Mouse (Mus musculus) CH12.LX (cell line): ENCODE results near the gene Grid1.

Experiments used
- CHD2 ChIP-seq: IDR thresholded peaks from 2 replicates; pipeline ENCODE4 v1.6.1; 2011; ENCODE audit warnings: low read length, improper control_type of control experiment
- CTCF ChIP-seq, 2 experiments: IDR thresholded peaks in 1 of 2; conservative IDR thresholded peaks in 1 of 2; 2 replicates each; pipeline ENCODE4 v1.5.1; 2011 to 2012; ENCODE audit warnings: low read depth in 2 of 2, low read length in 2 of 2, improper control_type of control experiment in 1 of 2, inconsistent platforms in 1 of 2, mild to moderate bottlenecking in 1 of 2, moderate library complexity in 1 of 2
- EP300 ChIP-seq: IDR thresholded peaks from 2 replicates; pipeline ENCODE4 v1.6.1; 2011; ENCODE audit warnings: low read length, improper control_type of control experiment
- ETS1 ChIP-seq: conservative IDR thresholded peaks from 2 replicates; pipeline ENCODE4 v1.6.1; 2012; ENCODE audit warnings: low read depth, mild to moderate bottlenecking, inconsistent platforms, low read length, improper control_type of control experiment, moderate library complexity
- JUN ChIP-seq: IDR thresholded peaks from 2 replicates; pipeline ENCODE4 v1.6.1; 2011; ENCODE audit warnings: low read depth, mild to moderate bottlenecking, low read length, improper control_type of control experiment, moderate library complexity; ENCODE audit not compliant: insufficient read depth
- MAX ChIP-seq: IDR thresholded peaks from 2 replicates; pipeline ENCODE4 v1.6.1; 2011; ENCODE audit warnings: low read length, improper control_type of control experiment
- MEF2A ChIP-seq: IDR thresholded peaks from 2 replicates; pipeline ENCODE4 v1.6.1; 2014; ENCODE audit warnings: low read depth, mild to moderate bottlenecking, inconsistent platforms, low read length, improper control_type of control experiment, borderline replicate concordance
- NELFE ChIP-seq: IDR thresholded peaks from 2 replicates; pipeline ENCODE4 v1.6.1; 2011; ENCODE audit warnings: low read depth, low read length, improper control_type of control experiment
- NRF1 ChIP-seq: IDR thresholded peaks from 2 replicates; pipeline ENCODE4 v1.6.1; 2014; ENCODE audit warnings: low read depth, mild to moderate bottlenecking, inconsistent platforms, low read length, improper control_type of control experiment, moderate library complexity
- POLR2A ChIP-seq: IDR thresholded peaks from 2 replicates; pipeline ENCODE4 v1.6.1; 2011; ENCODE audit warnings: low read depth, mild to moderate bottlenecking, improper control_type of control experiment, low read length
- RAD21 ChIP-seq: IDR thresholded peaks from 2 replicates; pipeline ENCODE4 v1.6.1; 2011; ENCODE audit warnings: low read depth, mild to moderate bottlenecking, low read length, improper control_type of control experiment, moderate library complexity
- TCF12 ChIP-seq: IDR thresholded peaks from 2 replicates; pipeline ENCODE4 v1.6.1; 2014; ENCODE audit warnings: low read depth, mild to moderate bottlenecking, inconsistent platforms, low read length, improper control_type of control experiment
- USF1 ChIP-seq: IDR thresholded peaks from 2 replicates; pipeline ENCODE4 v1.6.1; 2014; ENCODE audit warnings: low read depth, mild to moderate bottlenecking, inconsistent platforms, low read length, improper control_type of control experiment

DNA sequence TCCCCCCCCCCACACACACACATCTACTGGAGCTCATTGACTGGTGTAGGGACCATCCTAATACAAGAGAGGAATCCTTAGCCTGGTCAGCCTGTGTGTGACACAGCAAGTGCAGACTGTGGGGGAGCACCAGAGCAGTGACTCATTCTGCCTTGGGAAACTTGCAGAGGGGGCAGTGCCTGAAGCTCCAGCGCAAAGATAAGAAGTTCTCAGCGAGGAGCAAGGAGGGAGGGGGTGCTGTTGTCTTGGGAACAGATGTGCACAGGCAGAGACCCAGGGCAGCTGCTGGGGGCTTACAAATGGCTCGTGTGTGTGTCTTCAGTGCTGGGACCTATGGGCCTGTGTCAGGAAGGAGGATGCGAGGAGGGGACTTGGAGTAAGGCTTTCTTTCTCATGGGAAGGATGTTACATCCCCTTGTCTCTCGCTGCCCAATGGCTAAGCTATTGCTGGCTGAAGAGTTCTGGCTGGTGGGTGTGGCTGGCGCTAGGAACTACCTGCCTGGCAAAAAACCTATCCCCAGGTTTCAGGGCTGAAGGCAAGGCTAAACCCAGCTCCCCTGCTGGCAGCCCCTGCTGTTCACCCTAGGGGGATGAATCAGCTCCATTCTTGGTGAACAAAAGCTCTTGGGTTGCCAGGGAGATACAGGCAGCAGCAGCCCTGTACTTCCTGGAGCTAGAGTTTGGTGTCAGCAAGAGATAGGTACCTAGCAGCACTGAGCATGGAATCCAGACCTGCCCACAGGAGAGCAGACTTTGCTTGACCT, 72.0 kb downstream of the Grid1 start:
- TF ChIP-seq CTCF (conservative IDR thresholded peaks at IDR 0.05 in 1 of 2, IDR thresholded peaks at IDR 0.05 in 1 of 2; ENCODE audit: low read depth in 2 of 2, low read length in 2 of 2) (no peak), RAD21 (no peak), ETS1 (no peak), CHD2 (no peak), EP300 (no peak), JUN (no peak), MAX (no peak), TCF12 (no peak), NELFE (no peak), POLR2A (no peak), USF1 (no peak), MEF2A (no peak), NRF1 (no peak)
